Mouse (Mus musculus): ENCODE results near the gene Sp9.

The Sp9 gene

DNA sequence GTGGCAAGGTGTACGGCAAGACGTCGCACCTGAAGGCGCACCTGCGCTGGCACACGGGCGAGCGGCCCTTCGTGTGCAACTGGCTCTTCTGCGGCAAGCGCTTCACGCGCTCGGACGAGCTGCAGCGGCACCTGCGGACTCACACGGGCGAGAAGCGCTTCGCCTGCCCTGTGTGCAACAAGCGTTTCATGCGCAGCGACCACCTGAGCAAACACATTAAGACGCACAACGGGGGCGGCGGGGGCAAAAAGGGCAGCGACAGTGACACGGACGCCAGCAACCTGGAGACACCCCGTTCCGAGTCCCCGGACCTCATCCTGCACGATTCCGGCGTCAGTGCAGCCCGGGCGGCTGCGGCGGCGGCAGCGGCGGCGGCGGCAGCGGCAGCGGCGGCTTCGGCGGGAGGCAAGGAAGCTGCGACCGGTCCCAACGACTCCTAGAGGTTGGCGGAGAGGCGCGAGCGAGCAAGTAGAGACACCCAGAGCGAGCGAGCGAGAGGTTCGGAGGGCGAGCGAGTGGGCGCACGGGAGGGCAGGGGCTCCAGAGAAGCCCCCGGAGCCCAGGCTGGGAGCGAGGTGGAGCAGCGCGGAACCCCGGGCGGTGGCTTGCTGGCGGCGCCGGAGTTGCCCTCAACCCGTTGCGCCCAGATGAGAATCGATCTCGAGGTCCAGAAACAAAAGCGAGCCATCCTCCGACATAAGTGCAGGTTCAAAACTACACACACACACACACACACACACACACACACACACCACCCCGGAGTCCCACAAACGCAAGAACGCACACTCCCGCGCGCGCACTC, 2.6 kb downstream of the Sp9 start:
- no peak for DNase-seq (ENCODE audit: low read depth, low spot score)

DNA sequence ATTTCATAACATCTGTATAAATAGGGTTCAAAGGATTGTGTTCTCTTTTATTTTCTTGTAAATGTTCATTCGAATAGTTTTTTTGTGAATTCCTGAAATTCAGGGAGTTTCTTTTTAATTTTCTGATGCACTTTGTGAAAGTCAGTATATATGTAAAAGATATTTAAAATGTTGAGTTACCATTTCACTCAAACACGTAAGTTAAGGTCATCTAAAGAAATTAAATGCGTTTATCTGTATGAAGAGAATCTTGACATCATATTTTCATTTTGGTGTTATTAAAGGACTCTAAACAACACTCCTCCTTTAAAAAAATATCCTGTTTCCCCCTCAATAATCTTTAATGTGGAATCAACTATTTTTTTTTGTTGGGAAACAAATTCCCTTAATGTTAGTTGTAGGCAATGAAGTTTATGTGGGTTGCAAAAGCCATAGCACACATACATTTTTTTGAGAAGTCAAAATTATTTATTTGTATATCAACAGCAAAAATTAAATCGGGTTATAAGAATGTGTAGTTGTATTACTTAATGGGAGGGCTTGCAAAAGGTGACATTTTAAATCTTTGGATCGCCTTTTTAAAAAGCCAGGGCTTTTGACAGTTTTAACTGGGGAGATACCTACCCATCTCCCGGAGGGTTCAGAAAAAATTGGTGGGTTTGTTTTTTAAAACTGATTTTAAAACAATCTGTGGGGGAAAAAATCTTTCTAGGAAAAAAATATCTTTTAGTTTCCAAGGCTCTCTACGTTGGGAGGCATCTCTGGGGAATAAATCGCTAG, 3.7 kb downstream of the Sp9 start:
- no peak for DNase-seq (ENCODE audit: low read depth, low spot score)

DNA sequence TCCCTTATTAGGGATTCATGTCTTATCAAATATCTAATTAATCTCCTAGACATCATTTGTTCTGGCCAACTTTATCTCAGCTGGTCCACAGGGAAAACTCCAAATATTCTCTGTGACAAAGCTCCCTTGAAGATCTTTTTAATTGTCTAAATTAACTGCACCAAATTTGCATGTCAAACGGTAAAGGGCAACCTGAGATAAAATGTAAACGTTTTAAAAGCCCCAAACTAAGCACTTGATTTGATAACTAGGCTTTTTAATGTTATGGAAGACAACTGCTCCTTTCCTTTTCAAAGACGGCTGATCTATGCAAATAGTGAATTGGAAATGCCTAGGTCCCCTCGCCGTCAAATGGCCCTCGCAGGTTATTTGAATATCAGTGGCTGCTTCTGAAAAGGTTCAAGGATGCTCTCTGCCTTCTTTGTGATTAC, 4.4 kb downstream of the Sp9 start:
- DNase-seq (ENCODE audit: low read depth, low spot score): no peak

DNA sequence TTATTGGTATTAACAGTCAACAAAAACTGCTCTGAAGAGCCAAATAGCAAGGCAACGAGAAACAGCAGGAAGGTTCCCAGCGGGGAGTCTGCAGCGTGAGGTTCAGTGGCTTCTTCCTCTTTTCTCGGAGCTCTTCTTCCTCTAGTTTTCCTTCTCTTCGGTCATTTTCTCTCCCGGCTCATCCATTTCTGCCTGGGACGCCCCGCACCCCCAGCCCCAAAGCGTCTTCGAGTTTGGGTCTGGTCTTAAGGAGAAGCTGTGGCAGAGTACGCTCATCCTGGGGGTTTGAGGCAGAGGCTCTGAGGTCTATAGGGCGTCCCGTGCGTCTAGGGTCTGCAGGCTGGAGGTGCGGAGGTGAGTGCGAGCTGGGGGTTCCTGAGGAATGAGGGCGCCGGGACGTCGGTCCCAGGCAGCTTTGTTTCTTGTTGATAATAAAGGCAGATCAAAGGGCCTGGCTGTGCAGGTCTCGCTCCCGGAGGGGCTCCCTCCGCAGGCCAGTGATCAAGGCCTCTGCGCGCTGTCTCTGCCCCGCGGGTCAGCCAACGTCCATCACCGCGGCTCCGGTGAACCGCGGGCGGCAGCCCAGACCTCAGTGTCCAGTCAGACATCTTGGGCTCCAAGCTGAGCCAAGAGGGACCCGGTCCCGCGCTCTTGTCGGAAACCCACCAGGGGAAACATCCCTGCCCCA, 5.4 kb downstream of the Sp9 start:
- no peak for DNase-seq (ENCODE audit: low read depth, low spot score)

DNA sequence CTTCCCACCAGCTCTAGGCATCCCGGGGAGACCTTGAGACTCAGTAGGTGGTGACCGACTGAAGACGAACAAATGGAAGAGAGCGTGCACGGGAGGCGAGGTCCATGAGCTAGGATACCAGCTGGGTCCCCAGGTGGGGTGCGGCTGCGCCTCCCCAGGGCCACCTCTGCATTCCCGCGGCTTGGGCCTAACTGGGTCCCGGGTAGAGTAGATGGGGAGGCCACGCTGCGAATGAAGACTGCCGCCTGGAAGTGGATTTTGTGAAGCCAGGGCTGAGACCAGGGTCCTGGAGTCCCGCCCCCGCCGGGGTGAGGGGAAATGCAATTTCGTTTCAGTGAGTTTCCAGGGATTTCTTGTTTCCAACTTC, 6.0 kb downstream of the Sp9 start:
- DNase-seq (ENCODE audit: low read depth, low spot score): no peak

DNA sequence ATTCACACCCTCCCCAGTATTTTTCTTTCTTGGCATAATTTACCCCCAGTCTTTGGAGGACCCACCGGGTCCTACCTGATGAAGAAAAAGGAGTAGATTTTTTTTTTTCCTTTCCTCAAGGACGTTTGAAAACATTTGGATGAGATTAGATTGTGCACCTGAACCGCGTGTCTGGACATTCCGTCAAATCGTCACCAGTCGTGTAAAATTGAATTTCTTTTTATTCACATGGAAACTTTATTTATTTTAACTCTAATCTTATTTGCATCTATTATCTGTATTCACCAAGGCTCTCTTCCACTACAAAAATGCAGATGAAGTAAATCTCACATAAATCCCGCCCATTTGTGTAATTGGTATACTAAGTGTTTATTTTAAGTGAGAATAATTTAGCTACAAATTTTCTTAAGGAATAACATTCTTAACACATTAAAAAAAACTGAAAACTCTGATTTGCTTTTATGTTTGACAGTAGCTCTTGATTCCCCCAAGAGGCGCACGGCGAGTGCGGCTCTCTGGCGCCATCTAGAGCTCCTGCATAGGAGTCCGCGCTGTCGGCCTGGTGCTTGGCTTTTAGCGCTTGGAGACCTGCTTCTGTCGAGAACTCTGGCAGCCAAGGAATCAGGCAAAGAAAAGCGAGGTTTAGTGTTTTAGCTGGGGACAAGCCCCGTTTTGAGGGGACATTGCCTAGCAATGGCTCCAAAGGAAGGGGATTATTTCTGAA, 6.6 kb downstream of the Sp9 start:
- DNase-seq (ENCODE audit: low read depth, low spot score): peak; percentile 74

DNA sequence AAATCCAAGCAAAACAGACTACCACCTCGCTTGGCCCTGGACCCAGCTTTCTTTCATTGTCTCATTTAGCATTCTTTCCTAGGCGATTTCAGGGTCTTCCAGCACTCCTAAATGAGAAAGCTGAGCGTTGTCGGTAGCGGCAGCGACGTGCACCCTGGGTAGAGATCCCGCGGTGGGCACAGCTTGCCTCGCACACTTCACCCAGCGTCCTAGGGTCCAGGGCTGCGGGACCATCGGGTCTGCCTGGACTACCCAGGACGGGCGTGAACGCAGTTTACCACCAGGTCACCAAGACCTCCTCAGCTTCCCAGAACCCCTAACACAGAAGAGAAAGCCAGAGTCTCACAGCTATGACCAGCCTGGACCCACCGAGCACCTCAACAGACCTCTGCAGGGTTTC, 7.1 kb downstream of the Sp9 start:
- DNase-seq (ENCODE audit: low read depth, low spot score): no peak

DNA sequence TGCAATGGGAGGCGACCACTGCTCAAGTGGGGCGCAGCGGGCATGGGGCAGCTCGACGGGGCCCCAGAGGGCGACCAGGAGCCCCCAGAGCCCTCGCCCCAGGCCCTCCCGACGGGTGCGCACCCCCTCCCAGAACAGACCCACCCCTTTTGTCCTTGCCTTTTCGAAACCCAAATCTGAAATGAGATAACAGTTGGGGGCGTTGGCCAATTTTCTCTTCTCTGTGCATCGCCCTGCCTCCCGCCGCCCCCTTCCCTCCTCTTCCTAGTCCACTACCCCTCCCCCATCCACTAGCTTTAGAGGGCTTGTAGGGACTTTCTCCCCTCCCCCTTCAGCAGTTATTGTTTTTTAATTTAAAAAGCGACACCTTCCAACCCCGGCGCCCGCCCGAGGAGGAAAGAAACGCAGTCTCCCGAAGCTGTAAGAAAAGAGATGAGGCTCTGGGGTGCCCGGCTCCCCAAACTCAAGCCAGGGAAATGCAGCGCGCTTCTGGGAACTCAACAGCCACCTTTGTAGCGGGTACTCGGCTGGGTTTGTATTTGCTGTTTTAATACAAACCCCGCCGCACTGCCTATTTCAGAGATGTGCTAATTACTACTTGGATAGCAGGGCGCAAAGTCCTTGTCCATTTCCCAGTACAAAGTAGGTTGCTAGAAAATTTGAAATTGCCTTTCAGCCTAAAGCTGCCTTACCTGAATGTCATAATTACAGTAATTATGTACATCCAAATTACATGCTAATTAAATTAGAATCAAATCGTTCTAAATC, 7.7 kb downstream of the Sp9 start:
- no peak for DNase-seq (ENCODE audit: low read depth, low spot score)

DNA sequence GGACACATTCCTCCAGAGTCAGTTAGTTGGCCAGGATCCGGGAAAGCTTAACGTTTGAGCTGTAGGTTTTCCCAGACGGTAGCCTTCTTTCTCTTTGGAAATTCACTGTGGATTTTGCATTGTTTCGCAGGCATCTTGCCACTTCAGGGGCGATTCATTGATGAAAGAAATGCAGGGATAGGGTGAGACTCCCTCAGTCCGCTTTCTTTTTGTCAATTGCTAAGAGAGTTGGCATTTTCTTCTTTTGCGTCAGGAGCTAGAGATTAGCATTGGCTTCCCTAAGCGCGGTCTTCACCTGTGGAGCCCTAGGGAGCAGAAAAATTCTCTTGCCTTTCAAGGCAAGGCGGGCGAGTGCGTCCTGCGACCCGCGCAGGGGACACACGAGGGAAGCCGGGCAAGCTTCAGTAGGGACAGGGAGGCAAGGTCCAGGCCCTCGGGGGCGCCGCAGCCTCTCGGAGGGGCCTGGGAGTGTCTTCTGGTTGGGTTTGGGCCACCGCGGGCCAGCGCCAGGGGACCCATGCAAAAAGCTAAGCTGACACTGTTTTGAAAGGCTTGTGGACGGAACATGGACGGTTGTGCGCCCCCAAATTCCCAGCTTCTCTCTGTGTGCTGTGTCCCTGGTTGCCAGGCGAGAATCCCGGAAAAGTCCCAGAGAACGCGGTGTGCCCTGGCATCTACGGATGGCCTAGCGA, 8.8 kb downstream of the Sp9 start:
- no peak for DNase-seq (ENCODE audit: low read depth, low spot score)

DNA sequence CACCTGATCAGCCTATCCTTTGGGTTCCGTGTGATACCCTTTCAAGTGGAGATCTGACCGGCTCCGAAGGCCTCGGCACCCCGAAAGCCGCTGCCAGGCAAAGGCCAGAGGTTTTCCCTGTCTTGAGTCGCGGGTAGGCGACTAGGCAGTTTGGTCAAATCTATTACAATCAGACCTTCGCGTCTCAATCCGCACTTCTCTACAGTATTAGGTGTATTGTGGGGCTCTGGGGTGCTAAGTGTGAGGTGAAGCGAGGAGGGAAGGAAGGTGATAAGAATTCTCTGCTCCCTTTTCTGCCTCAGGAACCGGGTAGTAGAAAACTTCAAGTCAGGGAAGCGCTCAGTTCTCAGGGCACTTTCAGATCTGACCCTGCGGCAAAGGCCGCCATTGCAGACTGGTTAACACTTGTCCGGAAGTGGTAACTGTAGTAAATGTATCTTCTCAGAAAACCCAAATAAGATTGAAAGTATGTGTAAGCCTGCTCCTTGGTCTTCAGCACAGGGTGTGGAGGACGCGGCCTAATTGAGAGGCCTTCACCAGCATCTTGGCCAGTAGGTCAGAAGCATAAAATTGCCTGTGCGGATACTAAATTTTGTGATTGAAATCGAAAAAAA, 9.4 kb downstream of the Sp9 start:
- DNase-seq (ENCODE audit: low read depth, low spot score): no peak

DNA sequence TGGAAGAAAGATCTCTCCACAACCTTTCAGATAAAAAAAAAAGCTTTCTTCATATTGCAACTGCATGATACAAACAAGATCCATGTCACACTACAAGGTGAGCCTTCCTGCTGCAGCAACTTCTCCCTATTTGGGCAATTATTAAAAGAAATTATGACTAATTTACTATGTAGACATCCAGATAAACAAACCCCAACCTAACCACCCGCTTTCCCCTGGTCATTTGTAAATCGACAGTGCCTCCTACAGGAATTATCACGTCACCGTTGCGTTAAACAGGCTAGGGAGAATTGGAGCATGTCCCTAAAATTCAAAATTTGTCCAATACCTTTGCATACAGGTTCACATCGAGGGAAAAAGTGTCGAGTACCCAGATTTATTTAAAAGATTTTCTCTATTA, 10.0 kb downstream of the Sp9 start:
- DNase-seq (ENCODE audit: low read depth, low spot score): no peak

DNA sequence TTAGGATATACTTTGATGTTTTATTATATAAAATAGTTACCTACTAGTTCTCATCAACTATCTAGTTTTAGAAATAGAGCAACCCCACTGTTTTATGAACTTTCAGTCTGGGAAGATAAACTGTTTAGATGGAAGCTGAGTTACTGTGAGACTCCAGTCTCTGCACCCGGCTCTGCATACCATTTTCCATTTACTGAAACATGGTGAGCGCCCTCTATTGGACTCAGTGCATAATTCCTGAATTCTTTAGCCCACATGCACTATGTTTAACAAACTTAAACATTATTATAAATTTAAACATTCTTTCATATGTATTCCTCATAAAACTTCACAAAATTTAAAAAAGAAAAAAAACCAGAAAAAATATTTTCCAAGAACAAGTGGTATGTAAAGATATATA, 13.9 kb downstream of the Sp9 start:
- DNase-seq (ENCODE audit: low read depth, low spot score): no peak

DNA sequence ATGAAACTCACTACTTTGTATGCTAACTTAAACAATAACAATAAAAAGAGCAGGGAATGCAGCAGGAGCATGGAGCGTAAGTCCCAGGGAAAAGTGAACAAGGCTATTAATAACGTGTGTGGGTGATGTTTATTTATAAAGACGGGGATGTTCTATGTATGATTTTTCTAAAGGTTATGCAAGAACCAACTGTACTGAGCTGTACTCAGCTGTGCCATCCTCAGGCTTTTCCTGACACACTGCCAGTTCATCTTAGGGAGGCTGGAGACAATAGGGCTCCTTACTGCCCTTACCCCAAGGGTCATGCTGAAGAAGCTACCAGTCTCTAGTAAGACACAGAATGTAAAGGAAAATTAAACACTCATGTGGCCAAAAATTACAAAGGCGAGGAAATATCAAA, 19.4 kb downstream of the Sp9 start:
- DNase-seq (ENCODE audit: low read depth, low spot score): no peak

DNA sequence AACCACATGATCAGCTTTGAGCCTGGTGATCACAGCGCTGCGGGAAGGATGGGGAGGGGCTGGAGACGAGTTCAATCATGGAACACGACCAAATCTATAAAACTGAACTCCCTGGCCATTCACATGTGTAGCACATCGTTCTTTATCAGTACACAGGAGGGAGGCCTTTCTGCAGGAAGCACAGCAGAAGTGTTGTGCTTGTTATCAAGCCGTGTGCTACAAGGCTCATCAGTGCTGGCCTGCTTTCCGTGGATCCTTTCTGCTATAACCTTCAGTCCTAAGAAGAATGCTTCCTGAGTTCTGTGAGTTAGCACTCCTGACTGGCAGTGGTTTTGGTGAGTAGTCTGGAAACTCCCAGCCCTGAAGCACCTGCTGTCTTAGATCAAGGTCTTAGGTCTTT, 23.3 kb downstream of the Sp9 start:
- DNase-seq (ENCODE audit: low read depth, low spot score): no peak

DNA sequence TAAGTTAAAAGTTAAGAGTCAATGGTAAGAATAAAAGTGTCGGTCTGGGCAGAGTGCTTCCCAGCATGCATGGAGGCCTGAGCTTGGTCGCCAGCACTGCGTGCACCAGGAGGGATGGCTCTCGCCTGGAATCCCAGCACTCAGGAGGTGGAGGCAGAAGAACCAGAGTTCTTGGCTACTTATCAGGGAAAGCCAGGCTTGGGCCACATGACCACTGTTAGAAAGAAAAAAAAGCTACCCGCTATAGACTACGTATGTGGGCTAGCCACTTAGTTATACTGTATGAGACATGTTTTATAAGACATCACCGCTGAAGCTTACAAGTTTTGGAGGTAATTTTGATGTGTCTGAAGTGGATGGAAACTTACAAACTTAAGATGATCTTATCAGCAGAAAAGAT, 26.4 kb downstream of the Sp9 start:
- no peak for DNase-seq (ENCODE audit: low read depth, low spot score)

DNA sequence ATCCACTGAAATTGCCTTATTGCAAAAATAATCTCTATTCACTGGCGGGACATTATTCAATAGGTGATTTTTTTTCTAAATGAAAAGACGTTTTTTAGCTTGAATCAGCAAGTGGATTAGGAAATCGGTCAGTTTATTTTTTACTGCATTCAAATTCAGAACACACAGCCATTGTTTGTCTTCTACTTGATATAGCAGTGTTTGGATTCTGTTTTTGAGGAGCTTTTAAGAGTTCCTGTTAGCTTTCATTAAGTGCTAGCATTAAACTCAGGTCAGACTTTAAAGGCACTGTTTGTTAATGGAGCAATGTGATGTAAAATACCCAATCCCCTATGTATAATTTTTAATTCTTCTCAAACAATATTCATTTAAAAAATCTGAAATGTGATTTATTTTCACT, 27.1 kb downstream of the Sp9 start:
- DNase-seq (ENCODE audit: low read depth, low spot score): no peak

DNA sequence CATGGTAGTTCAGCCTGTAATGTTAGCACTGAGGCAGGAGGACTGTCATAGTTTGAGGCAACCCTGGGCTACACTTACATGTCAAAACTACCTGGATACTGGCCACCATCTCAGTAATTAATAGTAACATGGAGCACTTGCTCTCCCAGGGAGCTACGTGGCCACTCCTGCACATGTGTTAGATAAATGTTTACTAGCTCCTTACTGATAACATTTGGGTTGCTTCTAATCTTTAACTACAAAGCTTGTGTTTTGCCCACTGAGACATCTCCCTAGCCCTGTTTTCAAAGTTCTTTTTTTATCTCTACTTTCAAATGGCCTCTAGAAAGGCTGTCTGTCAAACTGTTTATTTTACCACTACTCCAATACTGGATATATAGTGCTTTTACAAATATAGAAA, 30.3 kb downstream of the Sp9 start:
- no peak for DNase-seq (ENCODE audit: low read depth, low spot score)

DNA sequence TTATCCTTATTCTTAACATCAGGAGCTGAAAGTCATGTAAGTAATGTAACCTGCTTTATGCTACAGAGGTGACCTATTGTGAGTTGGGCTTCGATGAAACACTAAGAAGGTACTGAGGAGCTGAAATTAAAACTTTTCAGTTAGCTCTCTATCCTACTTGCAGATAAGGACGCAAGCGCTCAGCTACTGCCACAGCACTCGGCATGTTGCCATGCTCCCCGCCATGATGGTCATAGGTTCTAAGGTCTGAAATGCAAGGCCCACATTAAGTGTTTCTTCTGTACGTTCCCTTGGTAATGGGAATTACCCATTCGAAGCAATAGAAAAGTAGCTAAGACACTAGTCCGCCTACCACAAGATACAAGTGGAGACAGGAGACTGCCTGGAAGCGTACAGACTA, 31.0 kb downstream of the Sp9 start:
- no peak for DNase-seq (ENCODE audit: low read depth, low spot score)

DNA sequence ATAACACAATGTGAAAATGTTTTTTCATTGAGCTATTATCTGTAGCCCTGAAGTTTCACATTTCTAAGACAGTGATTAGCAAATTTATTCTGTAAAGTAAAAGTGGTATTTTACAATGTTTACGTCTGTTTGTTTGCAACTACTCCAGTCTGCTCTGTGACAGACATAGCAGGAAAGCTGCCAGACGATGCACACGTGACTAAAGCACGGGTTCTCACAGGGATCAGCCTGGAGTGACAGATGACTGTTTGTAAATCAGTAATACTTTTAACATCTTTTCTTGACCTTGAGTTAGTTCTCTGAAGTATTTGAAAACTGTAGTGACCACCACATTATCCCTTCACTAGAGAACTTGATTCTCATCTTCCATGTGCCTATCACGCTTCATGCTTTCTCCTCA, 32.8 kb downstream of the Sp9 start:
- no peak for DNase-seq (ENCODE audit: low read depth, low spot score)

DNA sequence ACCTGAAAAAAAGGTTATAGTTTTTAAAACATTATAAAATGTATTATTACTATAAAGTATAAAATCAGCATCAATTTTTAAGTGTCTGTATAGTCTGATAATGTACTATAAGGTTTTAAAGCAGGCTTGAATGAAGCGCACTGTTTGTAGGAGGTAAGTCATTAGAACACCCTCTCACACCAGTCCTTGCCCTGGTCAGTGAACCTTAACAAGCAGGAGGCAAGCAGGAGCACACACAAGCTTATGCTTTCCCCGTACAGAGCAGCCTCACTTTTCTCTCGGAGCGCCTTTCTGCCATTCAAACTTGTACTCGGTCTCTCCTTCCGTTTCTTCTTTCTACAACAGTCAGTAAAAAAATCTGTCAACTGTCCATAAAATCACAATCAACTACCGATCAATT, 34.3 kb downstream of the Sp9 start:
- DNase-seq (ENCODE audit: low read depth, low spot score): no peak

Data from retina, adult 2 months (tissue).